Mouse (Mus musculus) E14TG2a.4 (cell line): ENCODE data around the gene 4930415O20Rik.

Experiments
- CTCF ChIP-seq: conservative IDR thresholded peaks from 2 replicates; pipeline ENCODE4 v1.5.1; 2014; ENCODE audit warnings: low read length
- NANOG ChIP-seq: IDR thresholded peaks from 2 replicates; pipeline ENCODE4 v1.6.1; 2014; ENCODE audit warnings: borderline replicate concordance, low read length, mixed read lengths
- POU5F1 ChIP-seq: IDR thresholded peaks from 2 replicates; pipeline ENCODE4 v1.6.1; 2014; ENCODE audit warnings: low read length, borderline replicate concordance

DNA sequence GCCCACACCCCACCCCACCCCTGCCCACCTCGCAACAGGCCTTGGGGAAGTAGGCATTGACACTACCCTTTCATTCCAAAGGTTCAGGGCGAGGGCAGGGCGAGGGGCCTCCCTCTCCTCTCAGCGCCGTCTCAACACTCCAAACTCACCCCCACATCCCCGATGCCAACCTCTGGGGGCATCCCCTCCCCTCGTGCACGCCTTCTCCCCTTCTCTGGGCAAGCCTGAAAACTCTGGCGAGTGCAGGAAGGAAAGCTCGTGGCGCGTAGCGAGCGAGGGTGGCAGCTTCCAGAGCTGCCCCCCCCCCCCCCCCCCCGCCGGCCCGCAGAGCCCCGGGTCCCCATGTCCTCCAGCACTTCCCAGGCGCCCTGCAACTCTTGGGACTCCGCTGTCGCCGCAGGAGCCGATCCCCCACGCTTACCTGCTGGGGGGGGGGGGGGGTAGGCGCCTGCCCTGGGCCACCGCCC is 38.0 kb downstream of the 4930415O20Rik start:
- TF ChIP-seq CTCF (no peak), NANOG (no peak), POU5F1 (no peak)
